Mouse (Mus musculus) heart, adult 2 months (tissue): ENCODE data around the gene Fgf12.

Experiments used
- CTCF ChIP-seq: fragments of 200-600 bp; IDR thresholded peaks from 2 replicates; pipeline ENCODE4 v1.8.1; 2022; ENCODE audit warnings: antibody characterized with exemption, mild to moderate bottlenecking, moderate library complexity
- POLR2A ChIP-seq: fragments of 200-500 bp; IDR thresholded peaks from 2 replicates; pipeline ENCODE4 v1.6.1; 2011; ENCODE audit warnings: mild to moderate bottlenecking, low read depth, low read length, control low read depth; ENCODE audit not compliant: insufficient read depth

GRCm38 (mm10) chr16:28596112-28596511 is 156.8 kb downstream of the Fgf12 start:
- TF ChIP-seq CTCF (no peak), POLR2A (no peak)
